Mouse (Mus musculus) MEL (cell line): ENCODE measurements around the gene Card10. TPM values are rescaled to one million over a fixed set of nuclear protein-coding genes. Genes with fewer than 3 reads are reported as not detected.

ENCODE experiments used
- DNase-seq: peaks from one replicate; pipeline ENCODE4 v3.0.0; 2011; ENCODE audit warnings: low read depth, low spot score
- H3K27ac ChIP-seq: 2 replicates; pipeline ENCODE4 v1.5.1; 2012; ENCODE audit warnings: low read depth, mild to moderate bottlenecking, control low read depth, low read length, moderate library complexity; ENCODE audit not compliant: control insufficient read depth
- H3K27me3 ChIP-seq, 2 experiments: fragments of 150-350 bp in 1 of 2; sonication (generic) in 1 of 2; 2 replicates each; pipeline ENCODE4 v1.6.1; 2012; ENCODE audit warnings: low read length in 2 of 2, mild to moderate bottlenecking in 2 of 2, improper control_type of control experiment in 1 of 2, moderate library complexity in 1 of 2; ENCODE audit not compliant: insufficient read depth in 2 of 2, control insufficient read depth in 1 of 2
- H3K36me3 ChIP-seq, 2 experiments: 2 replicates each; pipeline ENCODE4 v1.6.1; 2012 to 2014; ENCODE audit warnings: low read length in 2 of 2, improper control_type of control experiment in 1 of 2, inconsistent platforms in 1 of 2, mild to moderate bottlenecking in 1 of 2; ENCODE audit not compliant: insufficient read depth in 2 of 2, control insufficient read depth in 1 of 2
- H3K4me1 ChIP-seq, 2 experiments: fragments of 150-350 bp in 1 of 2; sonication (generic) in 1 of 2; 2 replicates each; pipeline ENCODE4 v1.6.1; 2012; ENCODE audit warnings: low read length in 2 of 2, improper control_type of control experiment in 1 of 2, mild to moderate bottlenecking in 1 of 2; ENCODE audit not compliant: insufficient read depth in 2 of 2, control insufficient read depth in 1 of 2
- H3K4me3 ChIP-seq, 2 experiments: fragments of 150-350 bp in 1 of 2; sonication (generic) in 1 of 2; 2 replicates each; pipeline ENCODE4 v1.5.1; 2012; ENCODE audit warnings: low read depth in 2 of 2, low read length in 2 of 2, mild to moderate bottlenecking in 2 of 2, moderate library complexity in 2 of 2, control low read depth in 1 of 2, improper control_type of control experiment in 1 of 2; ENCODE audit not compliant: control insufficient read depth in 1 of 2, insufficient read depth in 1 of 2
- H3K79me2 ChIP-seq: 2 replicates; pipeline ENCODE4 v1.6.1; 2012; ENCODE audit warnings: mild to moderate bottlenecking, low read length, moderate library complexity; ENCODE audit not compliant: control insufficient read depth, poor library complexity, insufficient read depth
- H3K9ac ChIP-seq: 2 replicates; pipeline ENCODE4 v1.6.1; 2012; ENCODE audit warnings: low read depth, mild to moderate bottlenecking, control low read depth, low read length, moderate library complexity; ENCODE audit not compliant: control insufficient read depth, poor library complexity, severe bottlenecking
- H3K9me3 ChIP-seq: fragments of 150-350 bp; sonication (generic); replicated peaks from 2 replicates; pipeline ENCODE4 v1.6.1; 2012; ENCODE audit warnings: mild to moderate bottlenecking, low read length, improper control_type of control experiment, moderate library complexity; ENCODE audit not compliant: insufficient read depth
- CHD1 ChIP-seq: IDR thresholded peaks from 2 replicates; pipeline ENCODE4 v1.6.1; 2012; ENCODE audit warnings: low read depth, mild to moderate bottlenecking, inconsistent platforms, low read length, improper control_type of control experiment
- CTCF ChIP-seq, 3 experiments: IDR thresholded peaks in 2 of 3; conservative IDR thresholded peaks in 1 of 3; 2 replicates each; pipeline ENCODE4 v1.5.1; 2011 to 2012; ENCODE audit warnings: low read length in 3 of 3, low read depth in 2 of 3, mild to moderate bottlenecking in 2 of 3, improper control_type of control experiment in 1 of 3, inconsistent platforms in 1 of 3, mixed read lengths in 1 of 3, moderate library complexity in 1 of 3; ENCODE audit not compliant: control insufficient read depth in 1 of 3, insufficient read depth in 1 of 3, poor library complexity in 1 of 3, severe bottlenecking in 1 of 3
- ELF1 ChIP-seq: IDR thresholded peaks from 2 replicates; pipeline ENCODE4 v1.6.1; 2014; ENCODE audit warnings: low read depth, mild to moderate bottlenecking, inconsistent platforms, low read length, improper control_type of control experiment, moderate library complexity
- KAT2A ChIP-seq: conservative IDR thresholded peaks from 2 replicates; pipeline ENCODE4 v1.6.1; 2012; ENCODE audit warnings: low read depth, low read length, improper control_type of control experiment, inconsistent platforms
- MAX ChIP-seq: IDR thresholded peaks from 2 replicates; pipeline ENCODE4 v1.6.1; 2011; ENCODE audit warnings: low read length, improper control_type of control experiment
- MAZ ChIP-seq: IDR thresholded peaks from 2 replicates; pipeline ENCODE4 v1.6.1; 2012; ENCODE audit warnings: low read depth, mild to moderate bottlenecking, inconsistent platforms, low read length, improper control_type of control experiment
- MXI1 ChIP-seq: IDR thresholded peaks from 2 replicates; pipeline ENCODE4 v1.6.1; 2011; ENCODE audit warnings: mild to moderate bottlenecking, low read depth, low read length, improper control_type of control experiment
- MYB ChIP-seq: IDR thresholded peaks from 2 replicates; pipeline ENCODE4 v1.6.1; 2011; ENCODE audit warnings: mild to moderate bottlenecking, low read depth, low read length, improper control_type of control experiment
- MYC ChIP-seq: IDR thresholded peaks from 2 replicates; pipeline ENCODE4 v1.6.1; 2011; ENCODE audit warnings: low read depth, mild to moderate bottlenecking, low read length, improper control_type of control experiment, moderate library complexity
- NELFE ChIP-seq: IDR thresholded peaks from 2 replicates; pipeline ENCODE4 v1.6.1; 2011; ENCODE audit warnings: low read depth, low read length, improper control_type of control experiment
- POLR2A ChIP-seq, 2 experiments: IDR thresholded peaks; 2 replicates each; pipeline ENCODE4 v1.6.1; 2011 to 2012; ENCODE audit warnings: low read length in 2 of 2, mild to moderate bottlenecking in 2 of 2, control low read depth in 1 of 2, improper control_type of control experiment in 1 of 2, low read depth in 1 of 2, moderate library complexity in 1 of 2; ENCODE audit not compliant: control insufficient read depth in 1 of 2, insufficient read depth in 1 of 2, poor library complexity in 1 of 2
- POLR2AphosphoS2 ChIP-seq: IDR thresholded peaks from 2 replicates; pipeline ENCODE4 v1.6.1; 2011; ENCODE audit warnings: low read length, improper control_type of control experiment
- RAD21 ChIP-seq: IDR thresholded peaks from 2 replicates; pipeline ENCODE4 v1.6.1; 2011; ENCODE audit warnings: mild to moderate bottlenecking, low read depth, low read length, improper control_type of control experiment
- SIN3A ChIP-seq: IDR thresholded peaks from 2 replicates; pipeline ENCODE4 v1.6.1; 2012; ENCODE audit warnings: low read length, improper control_type of control experiment, inconsistent platforms
- SMC3 ChIP-seq: IDR thresholded peaks from 2 replicates; pipeline ENCODE4 v1.6.1; 2011; ENCODE audit warnings: low read depth, low read length, improper control_type of control experiment
- TCF12 ChIP-seq: IDR thresholded peaks from 2 replicates; pipeline ENCODE4 v1.6.1; 2014; ENCODE audit warnings: low read depth, mild to moderate bottlenecking, inconsistent platforms, low read length, improper control_type of control experiment, moderate library complexity
- UBTF ChIP-seq: IDR thresholded peaks from 2 replicates; pipeline ENCODE4 v1.6.1; 2012; ENCODE audit warnings: low read depth, mild to moderate bottlenecking, inconsistent platforms, low read length, improper control_type of control experiment, moderate library complexity, borderline replicate concordance; ENCODE audit not compliant: insufficient read depth
- USF1 ChIP-seq: IDR thresholded peaks from 2 replicates; pipeline ENCODE4 v1.6.1; 2014; ENCODE audit warnings: low read depth, mild to moderate bottlenecking, inconsistent platforms, low read length, improper control_type of control experiment, moderate library complexity
- USF2 ChIP-seq, 2 experiments: IDR thresholded peaks; 2 replicates each; pipeline ENCODE4 v1.6.1; 2011 to 2012; ENCODE audit warnings: improper control_type of control experiment in 2 of 2, low read length in 2 of 2, borderline replicate concordance in 1 of 2, inconsistent platforms in 1 of 2, low read depth in 1 of 2, mild to moderate bottlenecking in 1 of 2; ENCODE audit not compliant: insufficient read depth in 1 of 2
- ZMIZ1 ChIP-seq: IDR thresholded peaks from 2 replicates; pipeline ENCODE4 v1.6.1; 2012; ENCODE audit warnings: low read depth, mild to moderate bottlenecking, inconsistent platforms, low read length, improper control_type of control experiment, moderate library complexity
- polyA plus RNA-seq, 2 experiments: library from polyadenylated mRNA; stranded (reverse) in 1 of 2; unstranded in 1 of 2; fragments of >175 nt in 1 of 2; fragments of >200 nt in 1 of 2; gene quantifications; 2 replicates each; pipeline versions ENCODE4 v1.2.1 to v1.2.4; 2012; ENCODE audit warnings: low replicate concordance in 2 of 2, low read depth in 1 of 2; ENCODE audit not compliant: insufficient read length in 2 of 2, insufficient read depth in 1 of 2, missing spikeins in 1 of 2
- total RNA-seq: library from RNA; depleted of rRNA; stranded (reverse); fragments of 300-350 nt; gene quantifications from 2 replicates; pipeline ENCODE4 v1.2.3, GENCODE M21; 2012

Gene Card10
- total and polyA plus RNA-seq, 3 experiments: not detected

GRCm38 (mm10) chr15:78778077-78778870 is 24.6 kb downstream of the Card10 start:
- no peaks in the 10 kb centered on the region for H3K27me3 ChIP-seq
- no peak overlapping the region for H3K9ac ChIP-seq
- H3K4me3 ChIP-seq: no peak overlapping the region
- H3K79me2 ChIP-seq: no peaks in the 10 kb centered on the region
- H3K4me1 ChIP-seq: no peaks in the 10 kb centered on the region
- TF ChIP-seq CTCF (IDR thresholded peaks at IDR 0.05 in 2 of 3, conservative IDR thresholded peaks at IDR 0.05 in 1 of 3; ENCODE audit: control insufficient read depth in 1 of 3, insufficient read depth in 1 of 3, low read depth in 2 of 3, low read length in 3 of 3, poor library complexity in 1 of 3, severe bottlenecking in 1 of 3) (peak; percentile 61 to 86 (median 69)), POLR2AphosphoS2 (no peak), USF2 (IDR thresholded peaks at IDR 0.05; ENCODE audit: borderline replicate concordance in 1 of 2, insufficient read depth in 1 of 2, low read depth in 1 of 2, low read length in 2 of 2) (0 out of 4 replicates have a peak, but pooled peaks of 1 of the 2 experiments have one; percentile 25), KAT2A (no peak), ELF1 (no peak), CHD1 (no peak), USF1 (peak; percentile 88), MAX (no peak), SMC3 (peak; percentile 38; the same call in 1 of the 2 replicates), RAD21 (peak; percentile 24), MYC (no peak), MYB (no peak), MXI1 (no peak)
- no peaks in the 10 kb centered on the region for H3K9me3 ChIP-seq
- H3K36me3 ChIP-seq: no peaks in the 10 kb centered on the region
- no peak overlapping the region for H3K27ac ChIP-seq
- DNase-seq: peak; percentile 70

DNA sequence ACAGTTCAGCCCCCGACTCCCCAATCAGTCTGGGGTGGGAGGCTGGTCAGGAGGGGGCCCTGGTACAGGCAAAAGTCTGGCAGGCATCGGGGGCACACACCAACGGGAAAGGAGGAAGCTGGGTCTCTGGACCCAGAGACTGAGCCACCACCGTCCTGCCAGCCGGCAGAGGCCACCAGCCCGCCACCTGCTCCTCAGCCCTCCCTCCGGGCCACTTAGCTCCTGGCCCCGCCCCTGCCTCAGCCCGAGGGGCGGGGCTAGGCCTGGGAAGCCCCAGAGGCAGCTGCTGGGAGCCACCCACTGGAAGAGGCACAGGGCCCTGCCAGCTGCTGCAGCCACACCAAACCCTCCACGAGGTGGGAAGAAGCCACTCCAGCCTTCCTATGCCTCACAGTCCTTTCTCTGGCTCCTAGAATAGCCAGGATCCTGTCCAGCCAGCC is 29.5 kb downstream of the Card10 start, which contains the start of gene Mfng:
Gene Mfng (minus strand): TSS at position 186 of the 440 bp plus-strand sequence.
- no peaks in the 10 kb centered on the region for H3K9me3 ChIP-seq
- H3K27ac ChIP-seq: no peak within 1 kb of the TSS
- H3K36me3 ChIP-seq: no peaks in the 10 kb centered on the region
- peak within 1 kb of the TSS; percentile 65 for H3K9ac ChIP-seq
- TF ChIP-seq TCF12: 0 out of 2 replicates have a peak, but pooled peaks have one; percentile 27
- TF ChIP-seq ZMIZ1: no peak
- no peak for TF ChIP-seq MAX
- peak; percentile 62 to 75; a peak in 3 of 4 replicates for TF ChIP-seq POLR2A (IDR thresholded peaks at IDR 0.05; ENCODE audit: control insufficient read depth in 1 of 2, insufficient read depth in 1 of 2, low read depth in 1 of 2, low read length in 2 of 2, poor library complexity in 1 of 2)
- peak; percentile 42; the same call in 1 of the 2 replicates for TF ChIP-seq SIN3A
- TF ChIP-seq MAZ: peak; percentile 61; the same call in 1 of the 2 replicates
- no peak for TF ChIP-seq UBTF
- 0 out of 6 replicates have a peak, but pooled peaks of 1 of the 3 experiments have one; percentile 16 for TF ChIP-seq CTCF (IDR thresholded peaks at IDR 0.05 in 2 of 3, conservative IDR thresholded peaks at IDR 0.05 in 1 of 3; ENCODE audit: control insufficient read depth in 1 of 3, insufficient read depth in 1 of 3, low read depth in 2 of 3, low read length in 3 of 3, poor library complexity in 1 of 3, severe bottlenecking in 1 of 3)
- TF ChIP-seq NELFE: peak; percentile 74
- TF ChIP-seq SMC3: no peak
- peak; percentile 87 for DNase-seq
- peaks cover 0 to 7% of the 10 kb centered on the region in 2 experiments; a peak in 2 of 4 replicates for H3K4me1 ChIP-seq
- H3K79me2 ChIP-seq: peaks cover 4% of the 10 kb centered on the region; the same call in 1 of the 2 replicates
- peak within 1 kb of the TSS; percentile 62 to 90 for H3K4me3 ChIP-seq
- H3K27me3 ChIP-seq: no peaks in the 10 kb centered on the region
